Mouse (Mus musculus) liver, embryonic 12.5 days (tissue): ENCODE results near the gene Pdcd4. TPM values are rescaled to one million over a fixed set of nuclear protein-coding genes. Genes with fewer than 3 reads are reported as not detected.

Experiments used
- ATAC-seq: fragments of 200-750 bp; cut with Nextera tagmentation; 2 replicates; pipeline ENCODE4 v1.8.0; 2017; ENCODE audit warnings: moderate number of reproducible peaks, mild to moderate bottlenecking, moderate library complexity
- H3K27ac ChIP-seq: fragments of 300-500 bp; sonication (generic); 2 replicates; pipeline ENCODE4 v1.5.1; 2016; ENCODE audit warnings: mild to moderate bottlenecking
- H3K27me3 ChIP-seq: fragments of 300-500 bp; sonication (generic); replicated peaks from 2 replicates; pipeline ENCODE4 v1.6.1; 2016; ENCODE audit warnings: mild to moderate bottlenecking, moderate library complexity
- H3K36me3 ChIP-seq: fragments of 300-500 bp; sonication (generic); 2 replicates; pipeline ENCODE4 v1.6.1; 2016; ENCODE audit warnings: mild to moderate bottlenecking, moderate library complexity
- H3K4me1 ChIP-seq: fragments of 300-500 bp; sonication (generic); 2 replicates; pipeline ENCODE4 v1.6.1; 2016
- H3K4me2 ChIP-seq: fragments of 300-500 bp; sonication (generic); 2 replicates; pipeline ENCODE4 v1.6.1; 2016; ENCODE audit warnings: mild to moderate bottlenecking, moderate library complexity
- H3K4me3 ChIP-seq: fragments of 300-500 bp; sonication (generic); 2 replicates; pipeline ENCODE4 v1.5.1; 2016; ENCODE audit warnings: mild to moderate bottlenecking, moderate library complexity
- H3K9ac ChIP-seq: fragments of 300-500 bp; sonication (generic); 2 replicates; pipeline ENCODE4 v1.6.1; 2016; ENCODE audit warnings: mild to moderate bottlenecking, moderate library complexity
- H3K9me3 ChIP-seq: fragments of 300-500 bp; sonication (generic); replicated peaks from 2 replicates; pipeline ENCODE4 v1.6.1; 2016; ENCODE audit warnings: mild to moderate bottlenecking, moderate library complexity
- WGBS: fragments of 180-500 bp; shearing (Covaris S2); methylation state at CpG from one replicate; pipeline ENCODE4 v1.1.7; 2016; ENCODE audit not compliant: insufficient replicate concordance; 5-methylcytosine and 5-hydroxymethylcytosine counted together
- polyA plus RNA-seq: library from polyadenylated mRNA; unstranded; fragments of >200 nt; fragmentation: Nextera tagmentation; extraction: Ambion mirVana; gene quantifications from 2 replicates; pipeline ENCODE4 v1.2.1, GENCODE M21; 2016

Pdcd4 gene
- polyA plus RNA-seq, 1 experiment from 2014 or later = 24.4 TPM

- no peaks in the 10 kb centered on the region for H3K4me1 ChIP-seq
- no peaks in the 10 kb centered on the region for H3K36me3 ChIP-seq
- no peak overlapping the region for H3K4me2 ChIP-seq
- H3K4me3 ChIP-seq = no peak overlapping the region
- no peak for ATAC-seq
- no peak overlapping the region for H3K9ac ChIP-seq
- H3K9me3 ChIP-seq = no peaks in the 10 kb centered on the region
- H3K27me3 ChIP-seq = 0 out of 2 replicates have a peak, but pooled peaks cover 2% of the 10 kb centered on the region
- WGBS = 72% methylated on average over 6 of the region's 6 CpGs
- H3K27ac ChIP-seq = no peak overlapping the region
Measured at GRCm38 (mm10) chr19:53875246-53875645, 16.8 kb upstream of the Pdcd4 start.

- Histone ChIP-seq H3K36me3 (no peaks in the 10 kb centered on the region), H3K4me3 (no peak overlapping the region), H3K27ac (no peak overlapping the region), H3K9ac (no peak overlapping the region), H3K4me2 (no peak overlapping the region), H3K27me3 (0 out of 2 replicates have a peak, but pooled peaks cover 2% of the 10 kb centered on the region), H3K4me1 (no peaks in the 10 kb centered on the region), H3K9me3 (no peaks in the 10 kb centered on the region)
- 31% methylated on average over 1 of the region's 1 CpGs for WGBS
- no peak for ATAC-seq
Measured at GRCm38 (mm10) chr19:53877779-53878178, 14.3 kb upstream of the Pdcd4 start.

- WGBS = 61% methylated on average over 1 of the region's 1 CpGs
- H3K4me1 ChIP-seq = peaks cover 11% of the 10 kb centered on the region
- H3K4me2 ChIP-seq = no peak overlapping the region
- H3K9ac ChIP-seq = no peak overlapping the region
- no peaks in the 10 kb centered on the region for H3K27me3 ChIP-seq
- H3K36me3 ChIP-seq = no peaks in the 10 kb centered on the region
- no peak overlapping the region for H3K4me3 ChIP-seq
- no peaks in the 10 kb centered on the region for H3K9me3 ChIP-seq
- H3K27ac ChIP-seq = no peak overlapping the region
- no peak for ATAC-seq
Measured at GRCm38 (mm10) chr19:53880460-53880859, 11.6 kb upstream of the Pdcd4 start.

GRCm38 (mm10) chr19:53881786-53882185, 10.2 kb upstream of the Pdcd4 start:
- Histone ChIP-seq H3K4me2 (no peak overlapping the region), H3K27ac (no peak overlapping the region), H3K36me3 (no peaks in the 10 kb centered on the region), H3K4me3 (no peak overlapping the region), H3K4me1 (peaks cover 21% of the 10 kb centered on the region), H3K9me3 (no peaks in the 10 kb centered on the region), H3K27me3 (no peaks in the 10 kb centered on the region), H3K9ac (no peak overlapping the region)
- WGBS = 66% methylated on average over 5 of the region's 5 CpGs
- no peak for ATAC-seq

- WGBS = 80% methylated on average over 10 of the region's 10 CpGs
- H3K9ac ChIP-seq = no peak overlapping the region
- H3K27ac ChIP-seq = no peak overlapping the region
- H3K4me3 ChIP-seq = no peak overlapping the region
- H3K4me1 ChIP-seq = peaks cover 57% of the 10 kb centered on the region
- no peak overlapping the region for H3K4me2 ChIP-seq
- H3K27me3 ChIP-seq = no peaks in the 10 kb centered on the region
- H3K9me3 ChIP-seq = no peaks in the 10 kb centered on the region
- no peaks in the 10 kb centered on the region for H3K36me3 ChIP-seq
- no peak for ATAC-seq
Measured at GRCm38 (mm10) chr19:53885450-53885849, 6.6 kb upstream of the Pdcd4 start.

- Histone ChIP-seq H3K36me3 (no peaks in the 10 kb centered on the region), H3K27ac (peak overlapping the region; percentile 83), H3K27me3 (no peaks in the 10 kb centered on the region), H3K9me3 (no peaks in the 10 kb centered on the region), H3K4me3 (no peak overlapping the region), H3K9ac (peak overlapping the region; percentile 4; the same call in 1 of the 2 replicates), H3K4me1 (peaks cover 70% of the 10 kb centered on the region), H3K4me2 (peak overlapping the region; percentile 32)
- 37% methylated on average over 10 of the region's 10 CpGs for WGBS
- peak; percentile 73 for ATAC-seq
Measured at GRCm38 (mm10) chr19:53886576-53887370, 5.3 kb upstream of the Pdcd4 start.

GRCm38 (mm10) chr19:53887822-53888221, 4.2 kb upstream of the Pdcd4 start:
- no peaks in the 10 kb centered on the region for H3K36me3 ChIP-seq
- H3K9me3 ChIP-seq = no peaks in the 10 kb centered on the region
- WGBS = 39% methylated on average over 3 of the region's 3 CpGs
- H3K27ac ChIP-seq = peak overlapping the region; percentile 83
- peak overlapping the region; percentile 32 for H3K4me2 ChIP-seq
- H3K27me3 ChIP-seq = no peaks in the 10 kb centered on the region
- H3K4me3 ChIP-seq = no peak overlapping the region
- peak; percentile 74 for ATAC-seq
- no peak overlapping the region for H3K9ac ChIP-seq
- H3K4me1 ChIP-seq = peaks cover 81% of the 10 kb centered on the region

GRCm38 (mm10) chr19:53888331-53888730, 3.7 kb upstream of the Pdcd4 start:
- Histone ChIP-seq H3K27ac (peak overlapping the region; percentile 83), H3K4me2 (peak overlapping the region; percentile 32; the same call in 1 of the 2 replicates), H3K4me1 (peaks cover 86% of the 10 kb centered on the region), H3K4me3 (no peak overlapping the region), H3K36me3 (no peaks in the 10 kb centered on the region), H3K9ac (no peak overlapping the region), H3K27me3 (no peaks in the 10 kb centered on the region), H3K9me3 (no peaks in the 10 kb centered on the region)
- no peak for ATAC-seq
- WGBS = 67% methylated on average over 9 of the region's 9 CpGs

- Histone ChIP-seq H3K4me3 (no peak overlapping the region), H3K9me3 (no peaks in the 10 kb centered on the region), H3K4me2 (no peak overlapping the region), H3K4me1 (peaks cover 97% of the 10 kb centered on the region), H3K27me3 (no peaks in the 10 kb centered on the region), H3K36me3 (no peaks in the 10 kb centered on the region), H3K9ac (no peak overlapping the region), H3K27ac (peak overlapping the region; percentile 2)
- WGBS = 50% methylated on average over 5 of the region's 5 CpGs
- ATAC-seq = no peak
Measured at GRCm38 (mm10) chr19:53889555-53889954, 2.5 kb upstream of the Pdcd4 start.

GRCm38 (mm10) chr19:53890274-53890673, 1.8 kb upstream of the Pdcd4 start:
- H3K27ac ChIP-seq = peak overlapping the region; percentile 79
- H3K9ac ChIP-seq = no peak overlapping the region
- peaks cover 97% of the 10 kb centered on the region for H3K4me1 ChIP-seq
- ATAC-seq = no peak
- H3K4me2 ChIP-seq = no peak overlapping the region
- no peaks in the 10 kb centered on the region for H3K9me3 ChIP-seq
- no peak overlapping the region for H3K4me3 ChIP-seq
- H3K27me3 ChIP-seq = no peaks in the 10 kb centered on the region
- 41% methylated on average over 5 of the region's 5 CpGs for WGBS
- no peaks in the 10 kb centered on the region for H3K36me3 ChIP-seq

GRCm38 (mm10) chr19:53890781-53891251, 1.2 kb upstream of the Pdcd4 start:
- ATAC-seq = peak; percentile 44
- Histone ChIP-seq H3K4me3 (no peak overlapping the region), H3K27me3 (no peaks in the 10 kb centered on the region), H3K9ac (peak overlapping the region; percentile 23; the same call in 1 of the 2 replicates), H3K36me3 (no peaks in the 10 kb centered on the region), H3K27ac (peak overlapping the region; percentile 79), H3K4me2 (peak overlapping the region; percentile 30), H3K4me1 (peaks cover 96% of the 10 kb centered on the region), H3K9me3 (no peaks in the 10 kb centered on the region)
- 26% methylated on average over 5 of the region's 5 CpGs for WGBS

- 51% methylated on average over 2 of the region's 2 CpGs for WGBS
- peak; percentile 50; the same call in 1 of the 2 replicates for ATAC-seq
- Histone ChIP-seq H3K27me3 (no peaks in the 10 kb centered on the region), H3K4me2 (peak overlapping the region; percentile 30; the same call in 1 of the 2 replicates), H3K36me3 (no peaks in the 10 kb centered on the region), H3K9me3 (no peaks in the 10 kb centered on the region), H3K9ac (peak overlapping the region; percentile 10; the same call in 1 of the 2 replicates), H3K4me1 (peaks cover 88% of the 10 kb centered on the region), H3K27ac (peak overlapping the region; percentile 79), H3K4me3 (no peak overlapping the region)
Measured at GRCm38 (mm10) chr19:53891569-53891968, 462 bp upstream of the Pdcd4 start.
